Mouse (Mus musculus): Measurements from ENCODE around the gene Gm17581. TPM values are rescaled to one million over a fixed set of nuclear protein-coding genes. Genes with fewer than 3 reads are reported as not detected.

The Gm17581 gene
- polyA plus RNA-seq, 1 experiment from 2014 or later = not detected

Other genes with a start within 250 kb of the Gm17581 start
- 19.0 and 22.8 TPM in 2 replicates for gene Acss2, start 217.9 kb downstream of the Gm17581 start, polyA plus RNA-seq (2015; fragmentation: Nextera tagmentation; extraction: Ambion mirVana)
- 33.7 and 39.4 TPM in 2 replicates for gene Ggt7, start 217.6 kb downstream of the Gm17581 start, polyA plus RNA-seq (2015; fragmentation: Nextera tagmentation; extraction: Ambion mirVana)
- 16.7 and 18.7 TPM in 2 replicates for gene Gss, start 143.1 kb downstream of the Gm17581 start, polyA plus RNA-seq (2015; fragmentation: Nextera tagmentation; extraction: Ambion mirVana)
- 0.28 and 0.61 TPM in 2 replicates for gene Myh7b, start 124.7 kb downstream of the Gm17581 start, polyA plus RNA-seq (2015; fragmentation: Nextera tagmentation; extraction: Ambion mirVana)
- gene Trpc4ap, start 43.5 kb downstream of the Gm17581 start, polyA plus RNA-seq (2015; fragmentation: Nextera tagmentation; extraction: Ambion mirVana) = 142 and 144 TPM in 2 replicates
- gene Edem2, start 6.4 kb downstream of the Gm17581 start, polyA plus RNA-seq (2015; fragmentation: Nextera tagmentation; extraction: Ambion mirVana) = 35.1 and 38.6 TPM in 2 replicates
- gene Procr, start 15.3 kb upstream of the Gm17581 start, polyA plus RNA-seq (2015; fragmentation: Nextera tagmentation; extraction: Ambion mirVana) = 1.6 and 2.0 TPM in 2 replicates
- gene Mmp24, start 39.5 kb upstream of the Gm17581 start, polyA plus RNA-seq (2015; fragmentation: Nextera tagmentation; extraction: Ambion mirVana) = 5.1 and 5.8 TPM in 2 replicates
- 19.4 and 20.3 TPM in 2 replicates for gene BC029722, start 83.6 kb upstream of the Gm17581 start, polyA plus RNA-seq (2015; fragmentation: Nextera tagmentation; extraction: Ambion mirVana)
- 164 and 171 TPM in 2 replicates for gene Eif6, start 91.1 kb upstream of the Gm17581 start, polyA plus RNA-seq (2015; fragmentation: Nextera tagmentation; extraction: Ambion mirVana)
- gene Fam83c, start 99.0 kb upstream of the Gm17581 start, polyA plus RNA-seq (2015; fragmentation: Nextera tagmentation; extraction: Ambion mirVana) = 0.35 and 0.54 TPM in 2 replicates
- 69.9 and 73.5 TPM in 2 replicates for gene Uqcc1, start 194.4 kb upstream of the Gm17581 start, polyA plus RNA-seq (2015; fragmentation: Nextera tagmentation; extraction: Ambion mirVana)
- gene Gm15557, start 204.9 kb upstream of the Gm17581 start, polyA plus RNA-seq (2015; fragmentation: Nextera tagmentation; extraction: Ambion mirVana) = not detected in 2 replicates
- gene Gdf5, start 209.5 kb upstream of the Gm17581 start, polyA plus RNA-seq (2015; fragmentation: Nextera tagmentation; extraction: Ambion mirVana) = 2.4 and 4.0 TPM in 2 replicates
- gene Cep250, start 220.6 kb upstream of the Gm17581 start, polyA plus RNA-seq (2015; fragmentation: Nextera tagmentation; extraction: Ambion mirVana) = 23.1 and 25.4 TPM in 2 replicates